Mouse (Mus musculus): ENCODE measurements around the gene Krtap13-1. TPM values are rescaled to one million over a fixed set of nuclear protein-coding genes. Genes with fewer than 3 reads are reported as not detected.

The Krtap13-1 gene
- total and polyA plus RNA-seq, 3 experiments, result not detected

GRCm38 (mm10) chr16:88696256-88696655 is 32.4 kb upstream of the Krtap13-1 start:
- Histone ChIP-seq H3K79me2 (ENCODE audit: control insufficient read depth, insufficient read depth, low read length, poor library complexity) (no peaks in the 10 kb centered on the region), H3K27ac (ENCODE audit: control insufficient read depth, low read depth, low read length) (no peak overlapping the region), H3K4me3 (ENCODE audit: control insufficient read depth in 1 of 2, insufficient read depth in 1 of 2, low read depth in 2 of 2, low read length in 2 of 2) (no peak overlapping the region), H3K9ac (ENCODE audit: control insufficient read depth, low read depth, low read length, poor library complexity, severe bottlenecking) (no peak overlapping the region), H3K4me1 (ENCODE audit: control insufficient read depth in 1 of 2, insufficient read depth in 2 of 2, low read length in 2 of 2) (no peaks in the 10 kb centered on the region), H3K9me3 (replicated peaks; ENCODE audit: insufficient read depth, low read length) (no peaks in the 10 kb centered on the region), H3K36me3 (ENCODE audit: control insufficient read depth in 1 of 2, insufficient read depth in 2 of 2, low read length in 2 of 2) (no peaks in the 10 kb centered on the region), H3K27me3 (ENCODE audit: control insufficient read depth in 1 of 2, insufficient read depth in 2 of 2, low read length in 2 of 2) (no peaks in the 10 kb centered on the region)
- no peak for TF ChIP-seq MAX (IDR thresholded peaks at IDR 0.05; ENCODE audit: low read length)
- TF ChIP-seq JUND (IDR thresholded peaks at IDR 0.05; ENCODE audit: low read depth, low read length), result no peak
- TF ChIP-seq TCF12 (IDR thresholded peaks at IDR 0.05; ENCODE audit: low read depth, low read length), result no peak
- no peak for TF ChIP-seq MAZ (IDR thresholded peaks at IDR 0.05; ENCODE audit: low read depth, low read length)
- no peak for TF ChIP-seq GABPA (IDR thresholded peaks at IDR 0.05; ENCODE audit: low read depth, low read length)
- no peak for TF ChIP-seq POLR2A (IDR thresholded peaks at IDR 0.05; ENCODE audit: control insufficient read depth in 1 of 2, insufficient read depth in 1 of 2, low read depth in 1 of 2, low read length in 2 of 2, poor library complexity in 1 of 2)
- TF ChIP-seq TBP (IDR thresholded peaks at IDR 0.05; ENCODE audit: low read depth, low read length), result no peak
- no peak for TF ChIP-seq SIN3A (IDR thresholded peaks at IDR 0.05; ENCODE audit: low read length)
- no peak for TF ChIP-seq CHD1 (IDR thresholded peaks at IDR 0.05; ENCODE audit: low read depth, low read length)
- no peak for TF ChIP-seq MYB (IDR thresholded peaks at IDR 0.05; ENCODE audit: low read depth, low read length)
- no peak for TF ChIP-seq NELFE (IDR thresholded peaks at IDR 0.05; ENCODE audit: low read depth, low read length)
- DNase-seq (ENCODE audit: low read depth, low spot score), result no peak

DNA sequence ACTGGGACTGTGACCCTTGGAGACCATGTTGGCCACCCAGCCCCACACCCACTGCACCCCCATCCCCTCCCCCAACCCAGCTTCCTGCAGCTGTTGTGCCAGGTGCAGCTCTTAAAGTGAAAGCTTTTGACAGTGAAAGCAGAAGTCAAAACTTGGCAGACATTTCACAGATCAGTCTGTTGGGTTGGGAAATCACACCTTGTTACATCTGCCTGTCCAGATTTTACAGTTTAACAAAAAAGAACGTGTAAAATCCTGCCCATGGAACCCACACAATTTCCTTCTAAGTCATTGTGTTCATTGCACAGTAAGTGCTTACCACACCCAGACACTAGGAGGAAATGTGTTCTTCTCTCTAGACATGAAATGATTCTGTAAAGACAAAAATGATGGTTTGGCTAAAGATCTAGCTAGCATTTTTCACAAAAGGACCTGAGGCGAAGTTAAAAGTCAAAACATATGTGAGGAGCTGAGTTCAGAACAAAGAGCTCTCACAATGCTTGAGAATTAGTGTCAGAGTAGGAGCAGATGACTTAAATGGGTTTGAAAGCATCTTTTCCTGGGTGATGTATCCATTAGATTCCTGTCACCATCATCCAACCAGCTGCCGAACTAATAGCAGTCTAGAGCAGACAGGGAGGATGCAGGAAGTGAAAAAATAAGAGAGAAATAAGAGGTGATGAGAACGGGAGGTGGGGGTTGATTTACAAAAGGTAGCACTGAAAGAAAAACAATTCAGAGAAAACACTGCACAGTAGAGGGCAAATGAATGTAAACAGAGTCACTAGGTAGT is 27.4 kb upstream of the Krtap13-1 start:
- DNase-seq (ENCODE audit: low read depth, low spot score), result no peak
- no peaks in the 10 kb centered on the region for H3K79me2 ChIP-seq (ENCODE audit: control insufficient read depth, insufficient read depth, low read length, poor library complexity)
- H3K36me3 ChIP-seq (ENCODE audit: control insufficient read depth in 1 of 2, insufficient read depth in 2 of 2, low read length in 2 of 2), result no peaks in the 10 kb centered on the region
- H3K27ac ChIP-seq (ENCODE audit: control insufficient read depth, low read depth, low read length), result no peak overlapping the region
- H3K4me1 ChIP-seq (ENCODE audit: control insufficient read depth in 1 of 2, insufficient read depth in 2 of 2, low read length in 2 of 2), result no peaks in the 10 kb centered on the region
- no peak overlapping the region for H3K9ac ChIP-seq (ENCODE audit: control insufficient read depth, low read depth, low read length, poor library complexity, severe bottlenecking)
- H3K4me3 ChIP-seq (ENCODE audit: control insufficient read depth in 1 of 2, insufficient read depth in 1 of 2, low read depth in 2 of 2, low read length in 2 of 2), result no peak overlapping the region
- TF ChIP-seq SIN3A (IDR thresholded peaks at IDR 0.05; ENCODE audit: low read length) (no peak), TBP (IDR thresholded peaks at IDR 0.05; ENCODE audit: low read depth, low read length) (no peak), BHLHE40 (IDR thresholded peaks at IDR 0.05; ENCODE audit: borderline replicate concordance, low read depth, low read length) (no peak), E2F4 (IDR thresholded peaks at IDR 0.05; ENCODE audit: borderline replicate concordance, low read depth, low read length) (no peak), MYB (IDR thresholded peaks at IDR 0.05; ENCODE audit: low read depth, low read length) (no peak), NELFE (IDR thresholded peaks at IDR 0.05; ENCODE audit: low read depth, low read length) (no peak), ELF1 (IDR thresholded peaks at IDR 0.05; ENCODE audit: low read depth, low read length) (no peak), RAD21 (IDR thresholded peaks at IDR 0.05; ENCODE audit: low read depth, low read length) (no peak), MYC (IDR thresholded peaks at IDR 0.05; ENCODE audit: low read depth, low read length) (no peak), CHD2 (IDR thresholded peaks at IDR 0.05; ENCODE audit: low read length) (no peak), CHD1 (IDR thresholded peaks at IDR 0.05; ENCODE audit: low read depth, low read length) (no peak), TAL1 (IDR thresholded peaks at IDR 0.05; ENCODE audit: low read length) (no peak), EP300 (IDR thresholded peaks at IDR 0.05; ENCODE audit: low read depth in 1 of 2, low read length in 2 of 2) (no peak), UBTF (IDR thresholded peaks at IDR 0.05; ENCODE audit: borderline replicate concordance, insufficient read depth, low read depth, low read length) (no peak), SMC3 (IDR thresholded peaks at IDR 0.05; ENCODE audit: low read depth, low read length) (no peak)
- H3K27me3 ChIP-seq (ENCODE audit: control insufficient read depth in 1 of 2, insufficient read depth in 2 of 2, low read length in 2 of 2), result no peaks in the 10 kb centered on the region
- H3K9me3 ChIP-seq (replicated peaks; ENCODE audit: insufficient read depth, low read length), result no peaks in the 10 kb centered on the region
